In the genomic region with DNA sequence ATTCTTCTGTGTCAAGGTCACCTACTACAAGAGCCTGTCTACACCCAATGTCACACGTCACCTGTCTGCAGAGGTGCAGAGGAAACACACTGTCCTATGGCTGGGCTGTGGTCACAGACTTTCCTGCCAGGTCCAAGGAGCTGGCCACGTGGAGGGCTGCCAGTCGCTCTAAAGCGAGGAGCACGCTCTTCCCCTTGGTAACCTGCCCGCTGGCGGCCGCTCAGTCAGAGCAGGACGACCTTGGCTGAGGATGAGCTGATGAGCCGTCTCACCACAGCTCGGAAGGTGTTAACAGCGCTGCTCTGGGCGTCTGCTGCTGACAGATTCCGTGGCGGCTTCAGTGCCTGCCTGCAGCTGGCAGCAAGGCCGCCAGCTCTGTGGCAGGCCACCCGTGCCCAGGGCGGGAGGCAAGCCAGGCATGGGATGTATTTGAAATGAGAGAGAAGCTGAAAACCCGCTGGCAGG, we compare ENCODE assay signal across 8 mouse cellular contexts. TPM values are rescaled to one million over a fixed set of nuclear protein-coding genes. Genes with fewer than 3 reads are reported as not detected.
A peak's percentile ranks its signal among the peaks of the same experiment; 100 is the strongest.
DNase-seq lines count a peak whose midpoint lies in the region; ATAC-seq lines count a peak whose summit lies in the region.

No protein-coding gene starts in this region.

- no peak overlapping the region for H3K4me3 ChIP-seq in forebrain, embryonic 10.5 days
- no peak overlapping the region for H3K4me3 ChIP-seq in forebrain, embryonic 11.5 days (ENCODE audit: low read depth, low read length)
- H3K4me3 ChIP-seq in hindbrain, embryonic 13.5 days: no peak overlapping the region

- H3K27me3 ChIP-seq in forebrain, embryonic 10.5 days (ENCODE audit: poor library complexity, severe bottlenecking): 0 out of 2 replicates have a peak, but pooled peaks cover 10% of the 10 kb centered on the region
- H3K27me3 ChIP-seq in forebrain, embryonic 11.5 days (ENCODE audit: control insufficient read depth, insufficient read depth, low read length): no peaks in the 10 kb centered on the region
- no peaks in the 10 kb centered on the region for H3K27me3 ChIP-seq in hindbrain, embryonic 13.5 days

- no peak overlapping the region for H3K4me2 ChIP-seq in forebrain, embryonic 11.5 days (ENCODE audit: low read depth, low read length, severe bottlenecking)
- no peak overlapping the region for H3K4me2 ChIP-seq in hindbrain, embryonic 13.5 days

- peaks cover 43% of the 10 kb centered on the region for H3K4me1 ChIP-seq in forebrain, embryonic 10.5 days
- H3K4me1 ChIP-seq in forebrain, embryonic 11.5 days (replicated peaks; ENCODE audit: control insufficient read depth, insufficient read depth, low read length): peaks cover 6% of the 10 kb centered on the region; the same call in 1 of the 2 replicates
- peaks cover 46% of the 10 kb centered on the region for H3K4me1 ChIP-seq in hindbrain, embryonic 13.5 days (replicated peaks)

- peak overlapping the region; percentile 83; the same call in 1 of the 2 replicates for H3K27ac ChIP-seq in forebrain, embryonic 10.5 days
- no peak overlapping the region for H3K27ac ChIP-seq in forebrain, embryonic 11.5 days (ENCODE audit: low read depth, low read length)
- peak overlapping the region; percentile 89 for H3K27ac ChIP-seq in hindbrain, embryonic 13.5 days

- peaks cover 12% of the 10 kb centered on the region; the same call in 1 of the 2 replicates for H3K36me3 ChIP-seq in forebrain, embryonic 10.5 days (replicated peaks)
- H3K36me3 ChIP-seq in forebrain, embryonic 11.5 days (ENCODE audit: control insufficient read depth, insufficient read depth, low read length): no peaks in the 10 kb centered on the region
- H3K36me3 ChIP-seq in hindbrain, embryonic 13.5 days: peaks cover 14% of the 10 kb centered on the region

- no peaks in the 10 kb centered on the region for H3K9me3 ChIP-seq in forebrain, embryonic 10.5 days
- no peaks in the 10 kb centered on the region for H3K9me3 ChIP-seq in forebrain, embryonic 11.5 days (ENCODE audit: control insufficient read depth, low read length)
- H3K9me3 ChIP-seq in hindbrain, embryonic 13.5 days: no peaks in the 10 kb centered on the region

- intact Hi-C loops in left cerebral cortex, postnatal 14 days (cut with DNase I): loop anchor here (5.0 to 10.0 kb wide), 2 partner anchors 134 to 272 kb away; no protein-coding TSS in a partner anchor

- no peak for DNase-seq in forebrain, embryonic 10.5 days (ENCODE audit: extremely low spot score, low spot score)
- DNase-seq in forebrain, embryonic 11.5 days (ENCODE audit: low spot score): no peak
- peak; percentile 84 for DNase-seq in cerebellum, adult 11-12 months
- peak; percentile 89 for DNase-seq in gastrocnemius, adult 18-20 months (ENCODE audit: low spot score)
- peak; percentile 66 to 78 for DNase-seq in left cerebral cortex, postnatal 14 days (ENCODE audit: low spot score in 2 of 2)
- peak; percentile 64 for DNase-seq in right cerebral cortex, postnatal 25 days
- no peak for DNase-seq in urinary bladder, postnatal 10 days (ENCODE audit: low spot score)

- no peak for ATAC-seq in forebrain, embryonic 11.5 days (replicated peaks; ENCODE audit: low FRiP score)
- peak; percentile 16 for ATAC-seq in hindbrain, embryonic 13.5 days (ENCODE audit: low FRiP score)

- 90% methylated on average over 19 of the region's 19 CpGs for WGBS in forebrain, embryonic 10.5 days
- 78% methylated on average over 19 of the region's 19 CpGs for WGBS in forebrain, embryonic 11.5 days
- 70% methylated on average over 19 of the region's 19 CpGs for WGBS in hindbrain, embryonic 13.5 days

- no peak overlapping the region for H3K9ac ChIP-seq in forebrain, embryonic 11.5 days (ENCODE audit: low read length)
- H3K9ac ChIP-seq in hindbrain, embryonic 13.5 days: peak overlapping the region; percentile 53; the same call in 1 of the 2 replicates

RNA-seq across cellular contexts. Expression of gene Adi1, which starts 25.6 kb away (rescaled TPM):
- polyA plus RNA-seq in forebrain, embryonic 10.5 days (2016; fragmentation: Nextera tagmentation; extraction: Ambion mirVana): 53.4 and 59.2 TPM in 2 replicates
- 54.6 and 56.9 TPM in 2 replicates for polyA plus RNA-seq in forebrain, embryonic 11.5 days (2014; fragmentation: Nextera tagmentation; extraction: Ambion mirVana)
- total RNA-seq in gastrocnemius, adult 18-20 months (2021): 100 to 1,000 TPM in 1 of 2 experiments, 10 to 100 TPM in 1; 79.2 to 108 TPM
- polyA plus RNA-seq in hindbrain, embryonic 13.5 days (2015; fragmentation: Nextera tagmentation; extraction: Ambion mirVana): 31.5 and 33.7 TPM in 2 replicates
- total RNA-seq in left cerebral cortex, postnatal 14 days (2021): 10 to 100 TPM; 16.9 to 19.8 TPM

RNA-seq across cellular contexts. Expression of gene Trappc12, which starts 49.7 kb away (rescaled TPM):
- polyA plus RNA-seq in forebrain, embryonic 10.5 days (2016; fragmentation: Nextera tagmentation; extraction: Ambion mirVana): 33.5 and 36.9 TPM in 2 replicates
- polyA plus RNA-seq in forebrain, embryonic 11.5 days (2014; fragmentation: Nextera tagmentation; extraction: Ambion mirVana): 40.0 and 40.1 TPM in 2 replicates
- total RNA-seq in gastrocnemius, adult 18-20 months (2021): 10 to 100 TPM; 18.0 to 19.7 TPM
- 41.9 and 44.0 TPM in 2 replicates for polyA plus RNA-seq in hindbrain, embryonic 13.5 days (2015; fragmentation: Nextera tagmentation; extraction: Ambion mirVana)
- total RNA-seq in left cerebral cortex, postnatal 14 days (2021): 10 to 100 TPM; 53.6 to 57.0 TPM

RNA-seq across cellular contexts. Expression of gene Eipr1, which starts 51.0 kb away (rescaled TPM):
- polyA plus RNA-seq in forebrain, embryonic 10.5 days (2016; fragmentation: Nextera tagmentation; extraction: Ambion mirVana): 39.0 and 40.5 TPM in 2 replicates
- 36.3 and 40.3 TPM in 2 replicates for polyA plus RNA-seq in forebrain, embryonic 11.5 days (2014; fragmentation: Nextera tagmentation; extraction: Ambion mirVana)
- 1 to 10 TPM; 5.7 to 6.9 TPM for total RNA-seq in gastrocnemius, adult 18-20 months (2021)
- polyA plus RNA-seq in hindbrain, embryonic 13.5 days (2015; fragmentation: Nextera tagmentation; extraction: Ambion mirVana): 69.7 and 76.9 TPM in 2 replicates
- 10 to 100 TPM; 59.7 to 60.1 TPM for total RNA-seq in left cerebral cortex, postnatal 14 days (2021)

RNA-seq across cellular contexts. Expression of gene Rnaseh1, which starts 51.2 kb away (rescaled TPM):
- 33.6 and 37.1 TPM in 2 replicates for polyA plus RNA-seq in forebrain, embryonic 10.5 days (2016; fragmentation: Nextera tagmentation; extraction: Ambion mirVana)
- 27.6 and 30.4 TPM in 2 replicates for polyA plus RNA-seq in forebrain, embryonic 11.5 days (2014; fragmentation: Nextera tagmentation; extraction: Ambion mirVana)
- 1 to 10 TPM; 6.6 to 7.0 TPM for total RNA-seq in gastrocnemius, adult 18-20 months (2021)
- 22.5 and 27.1 TPM in 2 replicates for polyA plus RNA-seq in hindbrain, embryonic 13.5 days (2015; fragmentation: Nextera tagmentation; extraction: Ambion mirVana)
- total RNA-seq in left cerebral cortex, postnatal 14 days (2021): 10 to 100 TPM; 10.7 to 10.8 TPM

Comparison
In these comparisons a context has a peak if more than half of its experiments do, and no peak if none do; other contexts are left out.
1. DNase-seq: peak in cerebellum, adult 11-12 months (single experiment), gastrocnemius, adult 18-20 months (single experiment), left cerebral cortex, postnatal 14 days (2 of 2) and right cerebral cortex, postnatal 25 days (single experiment); none in forebrain, embryonic 10.5 days (single experiment), forebrain, embryonic 11.5 days (single experiment) and urinary bladder, postnatal 10 days (single experiment).